Mouse (Mus musculus) skeletal muscle tissue, adult 2 months (tissue): Measurements from ENCODE around the gene Crocc2.

ENCODE experiments used
- DNase-seq: peaks from one replicate; pipeline ENCODE4 v3.0.0-alpha.2; 2012; ENCODE audit warnings: low read depth, low spot score

Gene Crocc2

DNA sequence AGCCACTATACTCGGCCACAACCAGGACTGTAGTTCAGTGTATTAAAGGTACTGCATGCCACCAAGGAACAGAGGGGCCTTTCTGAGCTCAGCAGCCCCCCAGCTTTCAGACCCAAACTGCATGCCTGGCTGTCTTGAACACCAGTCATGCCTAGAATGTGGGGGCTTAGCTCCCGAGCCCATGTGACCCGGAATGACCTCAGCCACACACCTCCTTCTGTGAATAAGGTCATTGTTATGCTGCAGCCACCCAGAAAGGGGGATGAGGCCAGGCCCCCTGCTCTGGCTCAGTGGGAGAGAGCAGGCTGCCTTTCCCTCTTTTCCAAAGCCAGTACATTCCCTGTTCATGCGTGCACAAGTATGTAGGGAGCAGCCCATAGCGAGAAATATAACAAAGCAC is 46.1 kb downstream of the Crocc2 start:
- no peak for DNase-seq

DNA sequence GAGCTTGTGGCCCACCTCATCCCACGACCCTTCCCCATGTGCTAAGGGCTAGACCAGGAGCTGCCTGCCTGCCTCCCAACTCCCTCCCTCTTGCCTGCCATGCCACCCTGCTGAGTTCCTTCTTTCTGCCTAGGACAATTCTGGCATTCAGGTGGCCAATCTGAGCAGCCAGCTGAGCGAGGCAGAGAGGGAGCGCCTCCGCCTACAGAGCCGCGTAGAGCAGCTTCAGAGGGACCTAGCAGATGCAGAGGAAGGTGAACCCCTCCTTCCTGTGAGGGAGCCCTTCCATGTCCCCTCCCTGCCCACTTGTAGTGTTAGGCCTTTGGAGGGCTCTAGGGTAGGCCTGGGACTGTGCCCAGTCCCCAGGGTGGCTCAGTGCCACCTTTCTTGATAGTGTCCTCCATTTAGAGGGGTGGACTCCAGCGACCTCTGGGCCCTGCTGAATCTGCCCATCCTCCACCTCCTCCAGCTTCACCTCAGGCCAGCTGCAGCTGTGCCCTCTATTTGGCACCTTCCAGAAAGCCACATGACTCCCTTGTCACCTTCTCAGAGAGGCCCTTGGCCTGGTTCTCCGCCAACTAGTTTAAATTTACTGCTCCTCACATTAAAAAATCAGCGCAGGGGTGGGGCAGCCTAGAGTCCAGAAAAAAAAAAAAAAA is 48.4 kb downstream of the Crocc2 start:
- no peak for DNase-seq

DNA sequence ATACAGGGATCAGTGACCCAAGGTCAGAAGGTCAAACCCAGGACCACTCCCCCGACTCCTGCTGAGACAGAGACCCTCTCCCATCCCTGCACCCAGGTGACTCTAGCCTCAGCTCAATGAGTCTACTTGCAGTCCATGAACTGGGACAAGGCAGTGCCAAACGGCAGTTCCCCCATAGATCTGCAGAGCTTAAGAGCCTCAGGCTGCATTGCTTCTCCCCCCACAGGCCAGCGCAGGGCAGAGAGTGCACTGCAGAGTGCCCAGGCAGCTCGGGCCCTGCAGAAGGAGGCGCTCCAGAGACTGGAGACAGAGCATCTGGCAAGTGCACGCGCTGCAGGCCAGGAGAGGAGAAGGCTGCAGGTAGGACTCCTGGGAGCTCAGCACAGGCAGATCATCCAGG is 49.0 kb downstream of the Crocc2 start:
- no peak for DNase-seq

DNA sequence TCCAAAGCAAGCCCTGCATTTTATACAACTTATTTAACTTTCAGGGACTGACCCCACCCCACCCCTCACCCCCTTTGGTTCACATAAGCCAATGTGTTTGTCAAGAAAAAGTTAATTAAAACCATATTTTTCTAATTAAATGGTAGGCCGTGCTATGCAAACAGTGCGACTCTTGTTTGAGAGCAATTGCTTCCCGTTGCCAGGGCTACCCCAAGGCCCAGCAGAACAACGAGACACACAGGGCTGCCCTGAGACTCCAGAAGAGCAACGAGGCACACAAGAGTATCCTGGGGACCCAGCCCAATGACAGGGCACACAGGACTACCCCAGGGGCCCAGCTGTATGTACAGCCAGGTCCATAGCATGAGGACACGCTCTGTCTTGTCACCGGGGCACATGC is 52.3 kb downstream of the Crocc2 start:
- no peak for DNase-seq

DNA sequence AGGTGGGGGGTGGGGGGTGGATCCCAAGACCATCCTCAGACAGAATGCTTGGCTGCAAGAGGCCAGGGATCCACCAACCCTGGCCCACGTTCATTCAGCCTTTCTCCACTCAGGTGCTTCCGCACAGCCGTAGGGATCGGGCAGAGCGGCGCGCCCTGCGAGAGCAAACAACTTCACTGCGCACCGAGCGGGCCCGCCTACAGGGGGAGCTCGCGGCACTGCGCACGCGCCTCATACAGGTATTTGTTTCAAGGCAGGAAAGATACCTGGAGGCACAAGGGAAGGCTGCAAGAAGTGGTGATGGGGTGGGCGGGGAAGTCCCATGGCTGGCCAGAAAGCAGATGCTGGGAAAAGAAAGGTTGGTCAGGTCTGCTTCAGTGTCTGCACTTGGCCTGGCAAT is 55.4 kb downstream of the Crocc2 start:
- DNase-seq, result no peak

DNA sequence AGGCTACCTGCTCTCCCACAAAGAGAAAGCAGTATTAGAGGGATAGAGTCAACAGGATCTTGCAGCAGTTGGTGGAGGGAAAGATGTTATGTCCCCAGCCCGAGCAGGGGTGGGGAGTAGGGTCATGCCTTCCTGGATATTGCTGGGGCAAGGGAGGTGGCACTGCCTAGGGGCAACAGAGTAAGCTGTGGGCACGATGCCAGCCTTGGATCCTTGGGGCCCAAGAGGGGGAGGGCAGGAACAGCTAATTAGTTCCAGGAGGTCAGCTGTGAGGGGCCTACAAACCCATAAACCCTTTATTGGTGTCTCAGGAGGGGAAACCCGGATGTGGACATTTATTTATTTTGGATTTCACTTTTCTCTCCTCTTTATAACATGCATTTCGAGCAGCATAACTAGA is 56.7 kb downstream of the Crocc2 start:
- DNase-seq, result no peak

DNA sequence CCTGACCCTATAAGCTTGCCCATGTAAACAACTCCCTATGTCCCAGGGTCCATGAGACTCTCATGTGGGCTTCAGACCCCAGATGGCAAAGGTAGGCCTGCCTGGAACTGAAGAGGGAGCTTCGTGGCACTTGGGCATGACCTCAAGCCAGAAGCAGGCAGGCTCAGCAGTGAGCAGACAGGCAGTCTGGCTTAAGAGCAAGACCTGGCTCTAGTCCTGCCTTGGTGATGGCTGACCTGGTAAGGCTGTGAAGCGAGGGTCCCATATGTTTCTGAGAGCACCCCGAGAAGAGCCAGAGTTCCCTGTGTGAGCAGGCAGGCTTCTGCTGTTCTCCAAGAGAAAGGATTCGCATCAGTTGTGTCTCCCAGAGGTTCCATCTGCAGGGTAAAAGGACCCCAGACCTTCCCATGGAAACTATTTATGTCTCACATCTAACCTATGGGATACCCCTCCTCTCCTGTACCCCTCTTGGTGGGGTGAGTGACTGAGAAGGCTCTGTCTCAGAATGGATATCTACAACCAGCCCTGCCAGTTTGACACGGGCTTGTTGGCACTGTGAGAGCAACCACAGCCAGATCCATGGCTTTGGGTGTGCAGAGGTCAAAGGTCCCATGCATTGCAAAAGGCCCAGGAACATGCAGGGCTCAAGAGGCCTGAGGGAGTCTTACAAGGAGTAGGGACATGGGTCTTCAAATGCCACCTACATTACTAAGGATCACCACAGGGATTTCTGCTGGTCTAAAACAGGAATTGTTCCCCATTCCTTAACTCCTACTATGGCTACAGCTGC is 57.4 kb downstream of the Crocc2 start:
- DNase-seq, result no peak

DNA sequence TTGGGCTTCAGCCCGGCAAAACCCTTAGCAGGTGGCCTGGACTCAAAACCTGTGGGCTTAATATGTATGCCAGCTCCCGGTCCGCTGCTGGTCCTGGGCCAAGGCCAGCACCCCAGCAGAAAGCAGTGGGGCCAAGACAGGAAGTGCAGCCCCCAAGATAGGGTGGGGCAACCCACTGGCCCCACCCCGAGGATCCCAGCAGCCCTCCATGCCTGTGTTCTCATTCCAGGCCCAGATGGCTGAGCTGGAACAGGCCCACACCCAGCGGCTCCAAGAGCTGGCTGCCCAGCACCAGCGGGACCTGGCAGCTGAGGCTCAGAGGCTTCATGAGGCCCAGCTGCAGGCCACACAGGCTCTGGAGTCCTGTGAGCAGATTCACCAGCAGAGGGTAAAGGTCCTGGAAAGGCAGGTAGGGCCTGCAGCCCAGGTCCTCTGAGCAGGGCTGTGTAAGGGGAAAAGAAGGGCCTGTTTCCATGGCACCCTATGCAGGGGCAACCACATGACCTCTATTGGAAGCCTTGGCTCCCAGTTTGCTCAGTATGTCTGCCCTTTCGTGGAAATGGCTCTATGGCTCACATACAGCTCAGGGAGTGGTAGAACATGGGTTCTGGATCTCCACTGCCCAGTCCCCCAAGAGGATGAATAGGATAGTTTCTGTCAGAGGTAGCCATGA is 58.9 kb downstream of the Crocc2 start:
- peak; percentile 59 for DNase-seq

DNA sequence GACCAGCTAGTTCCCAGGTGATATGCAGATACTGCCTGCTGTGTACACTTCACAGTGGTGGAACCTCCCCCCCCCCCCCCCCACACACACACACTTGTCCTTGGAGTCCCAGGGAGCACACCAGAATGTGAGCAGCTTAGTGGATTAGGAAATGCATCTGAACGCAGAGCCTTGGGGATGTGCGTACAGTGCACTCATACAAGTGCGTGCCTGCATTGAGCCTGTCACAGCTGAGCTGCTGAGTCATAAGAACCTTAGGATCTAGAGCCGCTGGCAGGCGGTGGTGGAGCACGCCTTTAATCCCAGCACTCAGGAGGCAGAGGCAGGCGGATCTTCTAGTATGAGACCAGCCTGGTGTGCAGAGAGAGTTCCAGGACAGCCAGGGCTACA is 59.4 kb downstream of the Crocc2 start:
- no peak for DNase-seq

DNA sequence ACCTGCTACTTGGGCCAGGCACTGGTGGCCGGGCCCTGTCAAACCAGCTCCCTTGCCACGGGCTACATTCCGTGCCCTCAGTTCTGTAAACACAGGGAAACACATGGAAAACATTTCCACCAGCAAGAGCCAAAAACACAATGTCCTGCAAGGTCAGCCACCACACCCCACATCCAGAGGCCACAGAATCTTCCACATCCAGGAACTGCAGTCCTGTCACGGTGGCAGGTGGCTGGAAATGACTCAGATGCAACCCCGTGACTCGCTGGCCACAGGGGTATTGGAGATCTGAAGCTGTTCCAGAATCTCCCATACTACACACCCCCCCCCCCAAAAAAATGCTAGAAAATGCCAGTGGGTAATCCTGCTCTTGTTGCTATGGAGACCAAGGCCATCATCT is 60.7 kb downstream of the Crocc2 start:
- peak; percentile 55 for DNase-seq

DNA sequence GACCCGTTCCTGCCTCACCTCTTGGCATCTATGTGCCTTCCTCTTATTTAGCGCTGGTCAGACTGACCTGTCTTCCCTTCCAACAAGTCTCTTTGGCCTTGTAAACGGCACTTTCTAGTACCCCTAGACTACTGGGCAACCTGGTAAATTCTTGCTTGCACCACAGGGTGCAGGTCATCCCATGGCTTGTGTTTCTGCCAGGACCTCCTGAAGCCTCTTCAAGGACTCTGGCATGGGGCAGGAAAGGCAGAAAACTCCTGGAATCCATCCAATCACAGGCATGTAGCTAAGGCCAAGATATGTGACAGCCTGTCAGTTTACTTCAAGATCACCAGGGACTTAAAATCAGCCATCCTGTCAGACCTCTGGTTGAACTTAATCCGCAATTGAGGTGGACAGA is 61.1 kb downstream of the Crocc2 start:
- no peak for DNase-seq

DNA sequence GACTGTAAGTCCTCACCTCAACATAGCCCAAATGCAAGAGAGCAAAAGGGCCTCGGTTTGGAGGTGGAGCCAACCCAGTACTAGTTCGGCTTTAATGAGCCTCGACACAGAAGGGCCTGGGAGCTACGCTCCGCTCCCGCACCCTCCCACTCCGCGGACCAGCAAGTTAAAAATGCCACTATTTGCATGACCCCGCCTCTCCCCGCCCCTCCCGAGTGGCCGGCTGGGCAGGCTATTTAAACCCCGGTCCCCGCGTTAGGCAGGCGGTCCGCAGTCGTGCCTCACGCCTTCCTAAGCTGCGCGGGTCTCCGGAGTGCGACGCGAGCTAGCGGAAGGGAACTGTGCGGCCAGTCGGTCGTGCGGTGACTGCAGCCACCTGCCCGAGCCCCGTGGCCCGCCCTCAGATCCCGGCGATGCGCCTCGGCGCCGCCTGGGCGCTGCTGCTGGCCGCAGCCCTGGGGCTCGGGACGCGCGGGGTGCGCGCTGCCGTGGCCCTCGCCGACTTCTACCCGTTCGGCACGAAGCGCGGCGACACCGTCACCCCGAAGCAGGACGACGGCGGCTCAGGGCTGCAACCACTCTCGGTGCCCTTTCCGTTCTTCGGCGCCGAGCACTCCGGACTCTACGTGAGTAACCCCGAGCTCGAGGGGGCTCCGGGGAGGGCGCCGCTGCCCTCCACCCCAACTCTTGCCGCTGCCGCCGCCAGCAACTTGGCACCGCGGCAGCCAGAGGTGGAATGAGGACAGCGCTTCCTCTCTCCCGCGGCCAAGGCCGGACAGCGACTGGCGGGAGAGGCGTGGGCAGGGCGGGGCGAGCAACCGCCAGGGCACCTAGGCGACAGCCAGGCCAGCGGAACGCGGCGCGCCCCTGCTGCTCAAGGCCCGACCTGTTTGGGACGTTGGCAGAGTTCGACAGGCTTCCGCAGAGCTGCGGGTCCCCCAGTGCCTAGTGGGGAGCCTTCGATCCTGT is 67.3 kb downstream of the Crocc2 start, which contains the start of gene Sned1:
Gene Sned1, plus strand, starts transcription at position 266 of the 969 bp plus-strand sequence.
- peak; percentile 88 for DNase-seq

DNA sequence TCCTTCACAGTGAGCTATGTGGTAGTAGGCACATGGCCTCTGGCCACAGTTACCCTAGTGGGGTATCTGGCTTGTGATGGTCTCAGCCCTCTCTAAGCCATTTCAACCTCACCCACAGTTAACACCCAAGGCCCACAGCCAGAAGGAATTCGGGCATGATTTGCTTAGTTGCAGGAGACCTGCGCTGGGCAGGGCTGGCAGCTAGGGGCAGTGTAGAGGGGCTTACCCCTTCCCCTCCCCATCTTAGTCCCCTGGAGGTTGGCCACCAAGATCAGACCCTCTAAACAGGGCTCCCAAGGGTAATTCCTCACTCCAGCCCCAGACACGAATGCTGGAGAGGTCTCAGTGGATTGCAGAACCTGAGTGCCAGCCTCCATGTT is 68.0 kb downstream of the Crocc2 start:
- DNase-seq, result no peak

DNA sequence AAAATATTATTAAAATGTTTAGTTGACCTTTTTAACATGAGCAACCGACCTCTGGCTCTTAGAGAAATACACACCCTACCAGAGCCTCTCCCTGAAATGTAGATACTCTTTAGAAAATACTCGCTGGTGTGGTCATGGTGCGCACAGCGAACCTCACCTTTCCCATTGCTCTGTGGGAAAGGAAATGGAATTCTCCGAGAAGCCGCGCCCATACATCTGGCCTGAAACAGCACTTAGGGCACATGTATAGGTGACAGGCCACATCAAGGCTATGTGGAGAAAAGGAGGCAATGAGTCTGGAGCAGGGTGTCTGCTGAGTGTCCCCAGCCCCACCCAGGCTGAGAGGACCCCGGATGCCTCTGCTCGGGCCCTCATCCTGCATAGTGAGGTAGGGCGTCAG is 69.2 kb downstream of the Crocc2 start:
- no peak for DNase-seq

DNA sequence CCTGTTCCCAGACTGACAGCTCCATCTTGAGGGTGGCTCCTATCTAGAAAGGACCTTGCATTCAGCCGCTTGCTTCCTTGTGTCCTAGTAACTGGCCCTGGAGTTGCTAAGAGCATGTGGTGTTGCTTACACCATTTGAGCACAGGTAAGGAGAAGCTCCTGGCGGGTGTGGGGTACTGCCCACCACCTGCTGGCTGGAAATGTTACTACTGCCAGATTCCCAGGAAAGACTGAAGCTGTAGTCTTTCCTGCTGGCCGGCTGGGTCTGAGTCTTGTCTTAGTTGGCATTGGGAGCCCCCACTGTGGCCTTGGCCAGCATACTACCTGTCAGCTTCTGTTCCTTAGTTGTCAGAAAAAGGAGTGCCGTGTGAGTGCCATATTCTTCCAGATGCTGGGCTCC is 69.7 kb downstream of the Crocc2 start:
- DNase-seq, result no peak

DNA sequence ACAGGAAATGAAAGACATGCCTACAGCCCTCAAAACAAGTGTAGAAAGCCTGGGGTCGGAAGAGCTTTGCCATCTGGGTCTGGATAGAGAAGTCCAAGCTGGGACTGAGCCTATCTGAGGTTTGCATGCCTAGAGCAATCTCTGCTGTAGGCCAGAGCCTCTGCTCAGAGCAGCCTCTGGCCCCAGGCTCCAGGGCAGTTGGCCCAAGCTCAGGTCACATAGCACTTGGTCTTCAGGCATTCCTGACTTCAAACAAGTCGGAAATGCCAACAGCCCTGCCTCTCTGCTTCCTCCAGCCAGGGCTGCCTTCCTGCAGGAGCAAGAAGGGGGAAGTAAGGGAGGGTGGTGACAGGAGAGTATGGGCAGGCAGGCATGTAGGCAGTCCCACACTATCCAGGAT is 77.4 kb downstream of the Crocc2 start:
- DNase-seq, result no peak

DNA sequence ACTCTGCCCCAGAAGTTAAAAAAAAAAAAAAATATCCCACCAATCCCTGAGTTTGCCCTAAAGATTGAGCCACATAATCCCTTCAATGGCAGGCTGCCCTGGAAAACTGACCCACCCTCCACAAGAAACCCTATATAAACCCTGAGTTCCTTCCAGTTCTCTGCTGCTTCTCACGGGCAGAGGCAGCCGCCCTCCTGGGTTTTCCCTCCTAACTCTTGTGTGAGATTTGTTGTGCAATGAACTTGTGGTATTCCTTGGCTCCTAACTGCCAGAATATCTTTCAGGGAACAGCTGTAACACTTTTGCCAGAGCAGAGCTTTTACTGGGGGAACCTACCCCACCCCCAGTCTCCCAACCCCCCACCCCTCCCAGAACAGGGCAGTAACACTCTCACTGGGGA is 84.1 kb downstream of the Crocc2 start:
- DNase-seq, result no peak

DNA sequence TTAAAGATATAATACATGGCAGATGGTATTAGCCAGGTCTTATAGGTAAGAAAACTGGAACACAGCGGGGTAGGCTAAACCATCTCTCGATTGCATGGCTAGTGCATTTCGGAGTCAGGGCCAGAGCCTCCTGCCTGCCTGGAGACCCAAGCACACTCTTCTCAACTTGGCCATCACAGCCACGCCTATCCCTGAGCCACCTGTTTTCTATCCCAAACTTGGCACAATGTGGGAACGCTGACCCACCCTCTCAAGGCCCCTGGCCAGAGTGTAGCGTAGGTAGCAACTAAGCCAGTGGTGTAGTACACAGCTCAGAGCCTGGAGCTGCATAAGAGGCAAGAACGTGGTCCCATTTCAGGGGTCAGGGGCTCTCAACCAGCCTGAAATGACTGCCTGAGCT is 87.2 kb downstream of the Crocc2 start:
- no peak for DNase-seq

DNA sequence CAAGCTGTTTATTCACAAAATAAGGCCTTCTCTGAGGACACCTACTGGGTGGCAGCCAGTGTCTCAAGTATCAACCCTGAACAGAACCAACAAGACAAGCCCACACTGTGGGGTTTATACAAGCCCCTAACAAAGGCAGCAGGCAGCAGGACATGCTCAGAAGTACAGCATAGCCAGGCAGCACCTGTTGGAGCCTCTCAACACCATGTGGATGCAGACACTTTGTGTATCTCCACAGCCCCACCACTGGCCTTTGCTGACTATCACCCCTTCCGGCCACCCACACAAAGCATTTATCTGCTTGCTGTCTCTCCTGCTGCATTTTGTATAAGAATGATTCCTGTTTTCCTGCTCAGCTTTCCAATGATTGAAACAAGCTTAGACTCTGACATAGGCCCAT is 89.0 kb downstream of the Crocc2 start:
- no peak for DNase-seq

DNA sequence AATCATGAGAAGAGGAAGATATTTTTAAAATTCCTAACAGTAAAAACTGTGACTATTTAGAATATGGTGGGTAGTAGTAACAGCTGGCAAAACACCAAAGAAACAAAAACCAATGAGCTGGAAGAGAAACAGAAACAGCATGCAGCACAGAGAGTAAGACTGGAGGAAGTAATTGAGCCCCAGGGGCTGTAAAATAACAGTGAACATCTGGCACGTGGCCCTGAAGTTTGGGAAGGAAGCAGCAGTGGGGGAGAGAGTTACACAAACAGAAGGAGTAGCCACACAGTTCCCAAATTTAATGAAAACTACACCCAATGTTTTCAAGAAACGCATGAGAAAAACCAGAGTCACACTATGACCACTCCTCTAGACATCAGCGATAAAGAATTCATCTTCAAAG is 98.7 kb downstream of the Crocc2 start:
- DNase-seq, result no peak

DNA sequence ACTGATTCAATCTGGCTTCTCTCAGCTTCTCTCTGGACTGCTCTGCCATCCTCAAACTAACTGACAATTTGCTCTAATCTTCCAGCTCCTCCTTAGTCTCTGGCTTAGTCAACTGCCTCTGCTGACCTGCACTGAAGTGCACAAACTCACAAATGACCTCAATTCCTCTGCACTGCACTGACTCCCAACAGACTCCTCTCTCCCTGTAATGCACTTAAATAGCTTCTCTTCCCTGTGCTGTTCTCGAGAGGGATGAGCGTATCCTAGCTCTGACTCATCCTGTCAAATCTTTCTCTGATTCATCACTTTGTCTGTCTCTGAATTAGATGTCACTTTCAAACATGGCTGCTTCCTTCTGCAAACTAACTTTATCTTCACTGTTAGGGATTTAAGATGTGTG is 99.7 kb downstream of the Crocc2 start:
- no peak for DNase-seq
